Mouse (Mus musculus) limb, embryonic 14.5 days (tissue): Measurements from ENCODE around the gene Phc2. TPM values are rescaled to one million over a fixed set of nuclear protein-coding genes. Genes with fewer than 3 reads are reported as not detected.
A peak's percentile ranks its signal among the peaks of the same experiment; 100 is the strongest.

ENCODE experiments used
- ATAC-seq: fragments of 200-750 bp; cut with Nextera tagmentation; 2 replicates; pipeline ENCODE4 v1.8.0; 2017; ENCODE audit warnings: low read depth, moderate number of reproducible peaks, moderate TSS enrichment; ENCODE audit not compliant: low FRiP score
- DNase-seq: peaks from one replicate; pipeline ENCODE4 v3.0.0-alpha.2; 2015; ENCODE audit warnings: low spot score
- H3K27ac ChIP-seq: fragments of 300-500 bp; sonication (generic); replicated peaks from 2 replicates; pipeline ENCODE4 v1.5.1; 2014; ENCODE audit warnings: low read depth, mild to moderate bottlenecking, low read length, moderate library complexity, mixed read lengths
- H3K27me3 ChIP-seq: fragments of 300-500 bp; sonication (generic); 2 replicates; pipeline ENCODE4 v1.6.1; 2014; ENCODE audit warnings: low read length, mixed read lengths; ENCODE audit not compliant: control insufficient read depth, insufficient read depth
- H3K36me3 ChIP-seq: fragments of 300-500 bp; sonication (generic); 2 replicates; pipeline ENCODE4 v1.6.1; 2014; ENCODE audit warnings: mild to moderate bottlenecking, low read length, moderate library complexity, mixed read lengths; ENCODE audit not compliant: control insufficient read depth, insufficient read depth
- H3K4me1 ChIP-seq: fragments of 300-500 bp; sonication (generic); 2 replicates; pipeline ENCODE4 v1.6.1; 2014; ENCODE audit warnings: antibody characterized with exemption, low read length, mixed read lengths; ENCODE audit not compliant: control insufficient read depth, insufficient read depth
- H3K4me2 ChIP-seq: fragments of 300-500 bp; sonication (generic); replicated peaks from 2 replicates; pipeline ENCODE4 v1.6.1; 2014; ENCODE audit warnings: low read depth, mild to moderate bottlenecking, low read length, moderate library complexity; ENCODE audit not compliant: severe bottlenecking
- H3K4me3 ChIP-seq: fragments of 300-500 bp; sonication (generic); replicated peaks from 2 replicates; pipeline ENCODE4 v1.5.1; 2014; ENCODE audit warnings: low read length
- H3K9ac ChIP-seq: fragments of 300-500 bp; sonication (generic); 2 replicates; pipeline ENCODE4 v1.6.1; 2014; ENCODE audit warnings: mild to moderate bottlenecking, low read depth, low read length, moderate library complexity; ENCODE audit not compliant: severe bottlenecking
- H3K9me3 ChIP-seq: fragments of 300-500 bp; sonication (generic); 2 replicates; pipeline ENCODE4 v1.6.1; 2016; ENCODE audit warnings: low read length; ENCODE audit not compliant: control insufficient read depth
- POLR2A ChIP-seq: fragments of 200-500 bp; IDR thresholded peaks from 2 replicates; pipeline ENCODE4 v1.8.0; 2012; ENCODE audit warnings: inconsistent platforms, mild to moderate bottlenecking, moderate library complexity, borderline replicate concordance; ENCODE audit not compliant: insufficient read depth, insufficient read length; ENCODE audit errors: extremely low read depth
- whole genome bisulfite sequencing: fragments of 180-500 bp; shearing (Covaris S2); extraction: QIAGEN DNeasy Blood & Tissue Kit; methylation state at CpG from one replicate; pipeline ENCODE4 v1.1.7; 2014; 5-methylcytosine and 5-hydroxymethylcytosine counted together
- polyA plus RNA-seq, 2 experiments: library from polyadenylated mRNA; depleted of rRNA in 1 of 2; stranded (reverse) in 1 of 2; unstranded in 1 of 2; fragments of >200 nt; fragmentation: Nextera tagmentation in 1 of 2; extraction: Ambion mirVana in 1 of 2; gene quantifications; 2 replicates each; pipeline versions ENCODE4 v1.2.1 to v1.2.3; 2012 to 2014

Phc2 gene
- polyA plus RNA-seq, 2 experiments, result 69.8 to 103 TPM

DNA sequence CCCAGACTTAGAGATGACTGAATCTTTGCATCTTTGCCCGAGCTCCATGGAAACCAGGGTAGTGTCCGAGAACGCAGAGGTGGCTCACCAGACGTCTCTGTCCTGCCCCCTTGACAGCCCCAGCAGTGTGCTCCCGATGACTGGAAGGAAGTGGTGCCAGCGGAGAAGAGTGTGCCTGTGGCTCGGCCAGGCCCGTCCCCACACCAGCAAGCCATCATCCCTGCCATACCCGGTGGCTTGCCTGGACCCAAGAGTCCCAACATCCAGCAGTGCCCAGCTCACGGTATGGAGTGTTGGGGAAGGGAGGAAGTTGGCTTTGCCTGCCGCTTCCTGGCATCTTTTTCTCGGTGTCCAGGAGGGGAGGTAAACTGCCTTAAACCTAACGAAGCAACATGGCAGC, 68.9 kb downstream of the Phc2 start:
- no peak for DNase-seq
- H3K36me3 ChIP-seq, result no peaks in the 10 kb centered on the region
- no peak overlapping the region for H3K4me3 ChIP-seq
- no peak overlapping the region for H3K4me2 ChIP-seq
- no peak for TF ChIP-seq POLR2A
- H3K27ac ChIP-seq, result no peak overlapping the region
- H3K4me1 ChIP-seq, result peaks cover 24% of the 10 kb centered on the region
- no peaks in the 10 kb centered on the region for H3K27me3 ChIP-seq
- ATAC-seq, result no peak
- H3K9me3 ChIP-seq, result no peaks in the 10 kb centered on the region
- H3K9ac ChIP-seq, result no peak overlapping the region
- 81% methylated on average over 13 of the region's 13 CpGs for WGBS

DNA sequence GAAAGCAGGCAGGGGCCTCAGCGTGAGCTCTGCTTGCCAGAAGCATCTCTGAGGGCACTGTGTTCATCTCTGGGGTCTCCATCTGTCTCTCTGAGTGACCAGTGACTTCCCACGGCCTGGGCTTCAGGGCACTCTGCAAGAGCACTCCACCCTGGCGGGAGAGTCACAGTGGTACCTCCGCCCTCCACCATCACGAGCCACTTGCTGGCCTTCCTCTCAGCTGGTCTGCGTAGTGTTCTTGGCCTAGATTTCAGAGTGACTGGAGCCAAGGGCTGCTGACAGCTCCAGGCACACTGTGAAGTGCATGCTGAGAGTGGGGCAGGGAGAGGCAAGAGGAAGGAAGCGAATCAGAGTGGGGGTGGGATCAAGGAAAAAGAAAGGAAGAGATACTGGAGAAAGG, 69.6 kb downstream of the Phc2 start:
- H3K27ac ChIP-seq, result no peak overlapping the region
- H3K4me2 ChIP-seq, result no peak overlapping the region

DNA sequence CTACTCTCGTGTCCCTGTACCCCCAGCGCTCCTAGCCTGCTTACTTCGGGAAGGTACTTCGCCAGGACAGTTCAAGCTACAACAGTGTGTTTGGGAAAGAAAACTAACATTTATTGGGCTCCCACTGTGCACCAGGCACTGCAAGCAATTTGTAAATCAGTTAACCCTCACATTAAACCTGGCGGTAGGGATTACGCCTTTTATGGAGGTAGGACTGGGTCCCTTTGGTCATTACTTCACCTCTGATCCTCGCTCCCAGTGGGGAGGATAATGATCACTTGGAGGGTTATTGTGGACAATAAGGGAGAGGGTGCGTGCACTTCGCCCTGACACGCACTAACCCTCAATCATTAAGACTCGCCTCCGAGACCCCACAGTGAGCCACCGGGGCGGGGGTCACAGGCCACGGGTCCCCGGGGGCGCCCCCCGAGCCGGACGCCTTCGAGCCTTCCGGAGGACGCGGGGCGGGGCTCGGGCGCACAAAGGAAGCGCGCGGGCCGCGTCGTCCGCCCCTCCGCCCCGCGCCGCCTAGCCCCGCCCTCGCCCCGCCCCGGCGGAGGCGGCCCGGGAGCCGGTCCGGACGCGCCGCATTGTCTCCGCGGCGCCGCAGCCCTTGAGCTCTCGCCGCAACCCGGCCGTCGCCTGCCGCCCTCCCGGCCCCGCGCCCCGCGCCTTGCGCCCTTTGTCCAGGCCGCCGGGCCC, 72.7 kb downstream of the Phc2 start:
- H3K27me3 ChIP-seq, result no peaks in the 10 kb centered on the region
- 2% methylated on average over 25 of the region's 68 CpGs for WGBS
- peak overlapping the region; percentile 98 for H3K9ac ChIP-seq
- DNase-seq, result peak; percentile 81
- TF ChIP-seq POLR2A, result peak; percentile 50; the same call in 1 of the 2 replicates
- peaks cover 5% of the 10 kb centered on the region; the same call in 1 of the 2 replicates for H3K36me3 ChIP-seq
- peak overlapping the region; percentile 89 for H3K4me2 ChIP-seq
- peaks cover 29% of the 10 kb centered on the region for H3K4me1 ChIP-seq
- no peaks in the 10 kb centered on the region for H3K9me3 ChIP-seq
- peak overlapping the region; percentile 91 for H3K4me3 ChIP-seq
- ATAC-seq, result peak; percentile 92
- peak overlapping the region; percentile 86 for H3K27ac ChIP-seq

More for the DNA sequence above, 69.6 kb downstream of the Phc2 start:
- ATAC-seq (no peak), DNase-seq (no peak)
- Histone ChIP-seq H3K9ac (no peak overlapping the region), H3K9me3 (no peaks in the 10 kb centered on the region), H3K27me3 (no peaks in the 10 kb centered on the region), H3K4me3 (no peak overlapping the region), H3K36me3 (no peaks in the 10 kb centered on the region), H3K4me1 (peaks cover 30% of the 10 kb centered on the region)
- TF ChIP-seq POLR2A, result no peak
- 70% methylated on average over 7 of the region's 7 CpGs for WGBS

DNA sequence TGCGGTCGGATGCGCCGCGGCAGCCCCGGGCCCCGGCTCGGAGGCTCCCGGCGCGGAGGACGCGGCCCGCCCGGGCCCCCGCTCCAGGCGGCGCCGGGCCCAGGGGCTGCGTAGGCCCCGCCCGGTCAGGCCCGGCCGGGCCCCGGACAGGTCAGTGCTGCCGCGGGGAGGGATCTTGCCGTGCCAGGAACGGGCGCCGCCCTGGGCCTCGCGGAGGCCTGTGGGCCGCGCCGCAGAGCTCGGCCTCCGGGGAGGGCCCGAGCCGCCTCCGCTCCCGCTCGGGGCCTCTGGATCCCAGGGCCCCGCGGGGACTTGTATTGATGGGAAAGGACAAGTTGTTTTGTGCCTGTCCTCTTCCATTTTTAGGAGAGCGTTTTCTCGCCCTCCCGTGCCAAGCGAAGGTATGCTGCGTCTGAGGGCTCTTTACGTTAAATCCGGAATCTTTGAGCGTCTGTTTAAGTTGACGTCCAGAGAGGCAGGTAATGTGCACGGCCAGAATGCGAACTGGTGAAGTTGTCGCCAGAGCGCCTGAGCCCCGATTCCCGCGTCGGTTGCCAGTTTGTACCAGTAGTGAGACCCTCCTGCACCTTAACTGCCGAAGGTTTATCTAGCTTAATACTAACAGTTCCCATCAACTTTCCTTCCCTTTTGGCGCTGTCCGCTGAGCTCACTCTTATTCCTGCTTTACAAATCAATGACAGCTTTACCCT, 73.4 kb downstream of the Phc2 start:
- H3K9me3 ChIP-seq, result no peaks in the 10 kb centered on the region
- H3K4me1 ChIP-seq, result peaks cover 31% of the 10 kb centered on the region
- no peaks in the 10 kb centered on the region for H3K27me3 ChIP-seq
- H3K4me3 ChIP-seq, result peak overlapping the region; percentile 91
- ATAC-seq, result peak; percentile 67
- no peak for DNase-seq
- H3K9ac ChIP-seq, result peak overlapping the region; percentile 98
- H3K4me2 ChIP-seq, result peak overlapping the region; percentile 89
- TF ChIP-seq POLR2A, result no peak
- peak overlapping the region; percentile 86 for H3K27ac ChIP-seq
- H3K36me3 ChIP-seq, result peaks cover 5% of the 10 kb centered on the region; the same call in 1 of the 2 replicates
- under 1% methylated on average over 46 of the region's 65 CpGs for WGBS

DNA sequence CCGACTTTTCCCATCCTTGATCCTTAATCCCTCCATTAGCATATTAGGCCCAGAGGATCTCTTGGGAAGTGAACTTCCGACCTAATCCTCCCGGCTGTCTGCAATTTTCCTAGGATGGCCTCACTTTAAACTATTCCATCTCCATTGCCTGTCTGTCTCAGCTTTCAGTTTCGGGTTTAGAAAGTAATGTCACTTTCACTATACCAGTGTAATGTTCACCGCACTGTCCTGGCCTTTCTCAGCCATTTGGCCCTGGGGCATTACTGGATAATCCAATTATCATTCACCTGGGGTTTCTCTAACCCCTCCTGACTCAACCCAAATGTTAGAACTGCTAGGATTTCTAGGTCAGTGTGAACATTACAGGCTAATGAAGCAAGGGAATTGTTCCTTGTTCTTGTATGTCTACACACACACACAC, 73.9 kb downstream of the Phc2 start:
- peaks cover 37% of the 10 kb centered on the region for H3K4me1 ChIP-seq
- ATAC-seq, result no peak
- H3K36me3 ChIP-seq, result peaks cover 5% of the 10 kb centered on the region; the same call in 1 of the 2 replicates
- peak overlapping the region; percentile 86; the same call in 1 of the 2 replicates for H3K27ac ChIP-seq
- H3K27me3 ChIP-seq, result no peaks in the 10 kb centered on the region
- peak overlapping the region; percentile 98 for H3K9ac ChIP-seq
- no peak for TF ChIP-seq POLR2A
- no peak for DNase-seq
- WGBS, result 2% methylated on average over 5 of the region's 5 CpGs
- peak overlapping the region; percentile 89 for H3K4me2 ChIP-seq
- H3K4me3 ChIP-seq, result peak overlapping the region; percentile 91
- no peaks in the 10 kb centered on the region for H3K9me3 ChIP-seq
